Mouse (Mus musculus) olfactory bulb, adult 2 months (tissue): ENCODE results near the gene Ube2v1.
A peak's percentile ranks its signal among the peaks of the same experiment; 100 is the strongest.

Source experiments
- CTCF ChIP-seq: fragments of 200-500 bp; IDR thresholded peaks from 2 replicates; pipeline ENCODE4 v1.5.1; 2012; ENCODE audit warnings: low read depth, mild to moderate bottlenecking, low read length, moderate library complexity; ENCODE audit not compliant: insufficient read depth
- POLR2A ChIP-seq: fragments of 200-500 bp; IDR thresholded peaks from 2 replicates; pipeline ENCODE4 v1.6.1; 2012; ENCODE audit warnings: mild to moderate bottlenecking, low read depth, low read length, moderate library complexity; ENCODE audit not compliant: insufficient read depth

GRCm38 (mm10) chr2:167661270-167662203 is 29.6 kb upstream of the Ube2v1 start, which contains the start of gene Gm20431:
- TF ChIP-seq CTCF, result no peak
- peak; percentile 96 for TF ChIP-seq POLR2A
